Mouse (Mus musculus) embryonic facial prominence, embryonic 13.5 days (tissue): ENCODE measurements around the gene Foxo1. TPM values are rescaled to one million over a fixed set of nuclear protein-coding genes. Genes with fewer than 3 reads are reported as not detected.

Source experiments
- polyA plus RNA-seq: library from polyadenylated mRNA; unstranded; fragments of >200 nt; fragmentation: Nextera tagmentation; extraction: Ambion mirVana; gene quantifications from 2 replicates; pipeline ENCODE4 v1.2.1, GENCODE M21; 2015

Foxo1 gene
- polyA plus RNA-seq, 1 experiment from 2014 or later = 5.7 TPM

Other genes with a start within 250 kb of the Foxo1 start
- 5.8 and 6.5 TPM in 2 replicates for gene Maml3, start 163.3 kb upstream of the Foxo1 start, polyA plus RNA-seq